Mouse (Mus musculus) spleen, adult 2 months (tissue): ENCODE measurements around the gene Gm10964.

Experiments used
- CTCF ChIP-seq: fragments of 200-500 bp; IDR thresholded peaks from 2 replicates; pipeline ENCODE4 v1.5.1; 2011; ENCODE audit warnings: mild to moderate bottlenecking, inconsistent platforms; ENCODE audit not compliant: insufficient read depth, insufficient read length, insufficient replicate concordance; ENCODE audit errors: extremely low read depth
- POLR2A ChIP-seq: fragments of 200-500 bp; IDR thresholded peaks from 2 replicates; pipeline ENCODE4 v1.6.1; 2011; ENCODE audit warnings: low read depth, low read length, inconsistent platforms

DNA sequence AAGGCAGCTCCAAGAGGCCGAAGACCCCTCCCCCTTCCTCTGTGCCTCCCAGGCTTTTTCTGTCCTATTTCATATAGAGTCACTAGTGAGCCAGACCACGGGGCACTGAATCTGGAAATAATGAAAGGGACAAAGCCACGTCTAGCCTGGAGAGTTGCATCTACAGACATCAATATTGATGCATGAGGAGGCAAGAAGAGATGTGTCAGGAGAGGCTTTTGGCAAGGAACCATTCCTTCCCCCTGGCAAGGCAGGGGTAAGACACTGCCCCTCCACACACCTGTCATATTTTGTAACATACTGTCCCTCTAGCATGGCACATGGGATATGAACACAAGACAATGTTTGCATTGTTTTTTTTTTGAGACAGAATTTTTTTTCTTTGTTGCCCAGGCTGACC, 12.5 kb upstream of the Gm10964 start:
- no peak for TF ChIP-seq CTCF
- no peak for TF ChIP-seq POLR2A
